Mouse (Mus musculus): ENCODE measurements around the gene Med23.

Gene Med23

GRCm38 (mm10) chr10:24869760-24870290 lies at the start of gene Med23:
Gene Med23, plus strand, starts transcription at chr10:24869986.
- peak; percentile 98 for DNase-seq (ENCODE audit: low spot score)

GRCm38 (mm10) chr10:24821990-24822676 lies 47.7 kb upstream of the Med23 start:
- no peak for DNase-seq (ENCODE audit: low spot score)

- peak; percentile 5 for DNase-seq (ENCODE audit: low spot score)
Measured at GRCm38 (mm10) chr10:24822842-24823241, 46.9 kb upstream of the Med23 start.

- no peak for DNase-seq (ENCODE audit: low spot score)
Measured at GRCm38 (mm10) chr10:24823265-24823664, 46.5 kb upstream of the Med23 start.

GRCm38 (mm10) chr10:24823697-24824535 lies 45.9 kb upstream of the Med23 start:
- no peak for DNase-seq (ENCODE audit: low spot score)

GRCm38 (mm10) chr10:24824621-24825020 lies 45.2 kb upstream of the Med23 start:
- no peak for DNase-seq (ENCODE audit: low spot score)

GRCm38 (mm10) chr10:24825456-24826081 lies 44.2 kb upstream of the Med23 start:
- DNase-seq (ENCODE audit: low spot score): no peak

GRCm38 (mm10) chr10:24826130-24826529 lies 43.7 kb upstream of the Med23 start:
- no peak for DNase-seq (ENCODE audit: low spot score)

GRCm38 (mm10) chr10:24828136-24828535 lies 41.6 kb upstream of the Med23 start:
- no peak for DNase-seq (ENCODE audit: low spot score)

- DNase-seq (ENCODE audit: low spot score): peak; percentile 7
Measured at GRCm38 (mm10) chr10:24830448-24830847, 39.3 kb upstream of the Med23 start.

- DNase-seq (ENCODE audit: low spot score): no peak
Measured at GRCm38 (mm10) chr10:24831377-24832095, 38.2 kb upstream of the Med23 start.

- no peak for DNase-seq (ENCODE audit: low spot score)
Measured at GRCm38 (mm10) chr10:24832306-24832705, 37.5 kb upstream of the Med23 start.

GRCm38 (mm10) chr10:24834634-24835371 lies 35.0 kb upstream of the Med23 start:
- peak; percentile 41 for DNase-seq (ENCODE audit: low spot score)

- DNase-seq (ENCODE audit: low spot score): peak; percentile 67
Measured at GRCm38 (mm10) chr10:24835702-24836342, 34.0 kb upstream of the Med23 start.

GRCm38 (mm10) chr10:24836366-24837038 lies 33.3 kb upstream of the Med23 start:
- DNase-seq (ENCODE audit: low spot score): peak; percentile 21

- DNase-seq (ENCODE audit: low spot score): no peak
Measured at GRCm38 (mm10) chr10:24840795-24841194, 29.0 kb upstream of the Med23 start.

GRCm38 (mm10) chr10:24841998-24842397 lies 27.8 kb upstream of the Med23 start:
- DNase-seq (ENCODE audit: low spot score): no peak

- DNase-seq (ENCODE audit: low spot score): no peak
Measured at GRCm38 (mm10) chr10:24842676-24843075, 27.1 kb upstream of the Med23 start, which contains the start of gene Enpp3. Gene Enpp3, minus strand, starts transcription at chr10:24842823.

- DNase-seq (ENCODE audit: low spot score): no peak
Measured at GRCm38 (mm10) chr10:24863146-24863545, 6.6 kb upstream of the Med23 start.

- DNase-seq (ENCODE audit: low spot score): no peak
Measured at GRCm38 (mm10) chr10:24864434-24864833, 5.4 kb upstream of the Med23 start.

Measured in adipocyte (in vitro differentiated cells).